Mouse (Mus musculus): ENCODE measurements around the gene Tmem181a.
"Not testable (repeated sequence)": the region's sequence is repeated elsewhere in the genome, so short reads cannot be mapped to it uniquely, and the experiment has no call there.

The Tmem181a gene

GRCm38 (mm10) chr17:6306503-6306902 is 49.8 kb downstream of the Tmem181a start:
- DNase-seq = not testable (repeated sequence)

- not testable (repeated sequence) for DNase-seq
Observed at GRCm38 (mm10) chr17:6311716-6312115, 55.1 kb downstream of the Tmem181a start.

- DNase-seq = peak; percentile 12
Observed at GRCm38 (mm10) chr17:6312755-6313154, 56.1 kb downstream of the Tmem181a start.

GRCm38 (mm10) chr17:6314493-6314892 is 57.8 kb downstream of the Tmem181a start:
- not testable (repeated sequence) for DNase-seq

- not testable (repeated sequence) for DNase-seq
Observed at GRCm38 (mm10) chr17:6315706-6316105, 59.0 kb downstream of the Tmem181a start.

DNA sequence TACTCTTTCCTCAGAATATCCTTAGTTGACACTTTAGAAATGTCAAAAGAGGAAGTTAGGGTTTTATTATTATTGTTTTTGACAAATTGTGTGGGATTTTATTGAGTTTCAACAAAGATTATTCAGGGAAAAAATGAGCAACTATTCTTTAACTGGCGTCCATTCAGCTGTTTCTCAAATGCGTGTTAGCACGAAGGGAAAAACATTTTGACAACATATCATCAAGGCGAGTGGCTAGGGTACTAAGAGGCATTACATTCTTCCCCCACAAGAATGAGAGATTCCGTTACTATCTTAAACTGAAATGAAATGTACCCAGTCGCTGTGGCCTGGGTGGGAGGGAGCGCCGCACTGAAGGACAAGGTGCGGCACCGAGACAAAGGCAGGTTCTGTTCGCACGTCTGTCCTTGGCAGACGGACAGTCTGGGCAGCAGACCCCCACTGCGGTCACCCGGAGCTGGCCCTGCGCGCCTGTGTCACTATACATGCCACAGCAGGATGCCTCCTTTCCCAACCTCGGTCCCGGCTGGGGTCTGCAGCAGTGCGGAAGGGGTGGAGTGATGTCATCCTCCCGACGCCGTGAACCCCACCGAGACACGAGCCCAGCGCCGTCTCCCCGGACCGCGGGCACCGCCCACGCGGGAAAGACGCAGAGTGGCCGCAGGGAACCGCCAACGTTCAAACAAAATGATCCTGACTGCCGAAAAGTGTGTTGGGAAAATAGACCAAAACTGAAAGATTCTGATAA is 59.9 kb downstream of the Tmem181a start:
- DNase-seq = peak; percentile 53

- peak; percentile 96 for DNase-seq
Observed at GRCm38 (mm10) chr17:6317339-6317985, 60.8 kb downstream of the Tmem181a start, which contains the start of gene Dynlt1a. TSS of gene Dynlt1a (minus strand) at chr17:6317500.

DNA sequence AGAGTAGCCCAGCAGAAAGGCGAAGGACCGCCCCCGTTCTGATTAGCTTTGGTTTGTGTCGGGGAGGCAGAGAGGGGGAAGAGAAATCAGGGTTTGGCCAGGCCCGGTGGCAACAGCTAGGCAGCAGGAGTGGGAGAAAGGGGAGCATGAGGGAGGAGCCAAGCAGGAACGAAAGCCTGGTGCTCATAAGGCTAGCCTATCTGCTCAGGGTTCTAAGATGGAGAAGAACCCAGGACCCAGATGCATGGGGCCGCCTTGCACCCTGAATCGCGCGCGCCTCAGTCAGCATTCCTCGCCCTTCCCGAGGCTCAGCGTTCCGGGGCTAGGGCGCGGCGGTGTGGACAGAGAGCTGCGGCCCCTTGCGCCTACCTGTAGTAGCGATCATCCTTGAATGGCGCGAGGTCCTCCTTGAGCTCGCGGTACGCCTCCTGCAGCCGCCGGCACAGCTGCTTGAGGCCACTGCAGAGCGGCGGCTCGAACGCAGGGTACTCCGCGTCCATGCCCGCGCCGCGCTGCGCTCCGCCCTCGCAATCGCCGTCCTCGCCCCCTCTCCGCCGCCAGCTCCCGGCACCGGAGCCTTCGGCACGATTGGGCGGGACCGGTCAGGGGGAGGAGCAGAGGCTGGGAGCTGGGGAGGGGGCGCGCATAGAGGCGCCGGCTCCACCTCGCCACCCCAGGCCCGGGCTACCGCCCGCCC is 64.6 kb downstream of the Tmem181a start:
- not testable (repeated sequence) for DNase-seq

- not testable (repeated sequence) for DNase-seq
Observed at GRCm38 (mm10) chr17:6321778-6322101, 65.1 kb downstream of the Tmem181a start.

DNA sequence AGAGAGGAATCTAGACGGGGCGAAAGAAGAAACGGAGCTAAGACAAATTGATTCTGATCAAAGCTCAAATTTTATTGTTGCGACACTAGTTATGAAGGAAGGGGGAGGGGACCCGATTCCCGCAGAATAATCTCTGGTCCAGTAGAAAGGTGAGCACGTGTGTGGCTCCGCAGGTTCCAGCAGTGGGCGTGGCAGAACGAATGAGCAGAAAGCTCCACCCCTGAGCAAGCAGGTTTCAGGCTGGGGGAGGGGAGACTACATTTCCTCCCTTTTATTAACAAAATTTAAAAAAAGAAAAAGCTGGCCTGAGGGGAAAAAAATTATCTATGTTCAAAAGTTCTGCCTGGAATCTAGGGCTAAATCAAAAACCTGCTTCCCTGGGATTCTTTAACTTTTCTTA is 68.4 kb downstream of the Tmem181a start:
- DNase-seq = not testable (repeated sequence)

- not testable (repeated sequence) for DNase-seq
Observed at GRCm38 (mm10) chr17:6325543-6325942, 68.9 kb downstream of the Tmem181a start.

GRCm38 (mm10) chr17:6327554-6327953 is 70.9 kb downstream of the Tmem181a start:
- not testable (repeated sequence) for DNase-seq

DNA sequence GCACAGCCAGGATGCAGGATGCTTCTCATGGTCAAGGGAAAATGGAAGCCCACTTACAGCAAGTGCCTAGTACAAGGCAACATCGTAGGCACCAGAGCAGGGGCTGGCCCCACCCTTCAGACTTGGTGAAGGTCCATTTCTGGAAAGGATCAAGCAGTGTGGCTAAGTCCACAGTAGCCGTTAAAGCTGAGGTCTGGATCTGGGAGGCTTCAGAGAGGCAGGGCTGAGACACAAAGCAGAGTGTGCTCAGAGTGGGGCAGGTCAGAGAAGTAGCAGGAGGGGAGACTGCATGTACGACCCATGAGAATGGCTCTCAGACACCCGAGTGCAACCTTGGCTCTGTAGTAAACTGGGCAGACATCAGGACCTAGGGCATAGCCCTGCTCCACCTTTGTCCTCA is 72.3 kb downstream of the Tmem181a start:
- DNase-seq = not testable (repeated sequence)

GRCm38 (mm10) chr17:6342606-6343294 is 86.1 kb downstream of the Tmem181a start:
- not testable (repeated sequence) for DNase-seq

- not testable (repeated sequence) for DNase-seq
Observed at GRCm38 (mm10) chr17:6355256-6355655, 98.6 kb downstream of the Tmem181a start.

Measured in liver (tissue).